Mouse (Mus musculus) olfactory bulb, adult 2 months (tissue): ENCODE data around the gene Hmx1.

Source experiments
- CTCF ChIP-seq: fragments of 200-500 bp; IDR thresholded peaks from 2 replicates; pipeline ENCODE4 v1.5.1; 2012; ENCODE audit warnings: low read depth, mild to moderate bottlenecking, low read length, moderate library complexity; ENCODE audit not compliant: insufficient read depth
- POLR2A ChIP-seq: fragments of 200-500 bp; IDR thresholded peaks from 2 replicates; pipeline ENCODE4 v1.6.1; 2012; ENCODE audit warnings: mild to moderate bottlenecking, low read depth, low read length, moderate library complexity; ENCODE audit not compliant: insufficient read depth

DNA sequence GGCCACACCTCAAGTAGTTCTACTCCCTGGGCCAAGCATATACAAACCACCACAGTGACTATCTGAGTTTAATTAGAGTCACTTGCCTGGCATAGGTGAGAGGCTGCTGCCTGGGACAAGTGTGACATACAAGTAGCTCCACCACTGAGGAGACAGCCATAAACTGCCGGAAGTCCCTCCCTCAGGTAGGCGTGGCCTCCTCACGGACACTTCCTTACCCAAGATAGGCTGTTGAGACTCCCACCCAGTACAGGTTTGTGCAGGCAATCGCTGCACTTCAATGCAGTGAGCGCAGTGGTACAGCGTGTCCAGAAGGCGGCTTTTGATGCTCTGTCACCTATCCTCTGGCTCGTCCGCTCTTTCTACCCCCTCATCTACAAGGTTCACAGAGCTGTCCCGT, 22.1 kb downstream of the Hmx1 start:
- no peak for TF ChIP-seq CTCF
- no peak for TF ChIP-seq POLR2A
